Mouse (Mus musculus) left cerebral cortex, postnatal 25 days (tissue): ENCODE measurements around the gene Chd6. TPM values are rescaled to one million over a fixed set of nuclear protein-coding genes. Genes with fewer than 3 reads are reported as not detected.

Source experiments
- DNase-seq, 2 experiments: peaks; one replicate each; pipeline ENCODE4 v3.0.0; 2022; ENCODE audit warnings: low spot score in 2 of 2, mixed read lengths in 1 of 2
- intact Hi-C: fragments of 180-260 bp; cut with DNase I; formaldehyde crosslinking; loops from one replicate; pipeline ENCODE4 v1.15.1; 2025
- total RNA-seq, 2 experiments: library from RNA; stranded (reverse); gene quantifications; 2 replicates each; pipeline ENCODE4 v1.2.3; 2021

Gene Chd6
- 10 to 100 TPM; 56.9 to 67.5 TPM for total RNA-seq

GRCm38 (mm10) chr2:161108933-161109371 lies at the start of gene Chd6:
TSS of gene Chd6 (minus strand) at chr2:161109075.
- intact Hi-C loops = loop anchor here (2.0 to 5.0 kb wide), 2 partner anchors 67 to 68 kb away; no protein-coding TSS in a partner anchor
- DNase-seq = peak; percentile 99 to 100

DNA sequence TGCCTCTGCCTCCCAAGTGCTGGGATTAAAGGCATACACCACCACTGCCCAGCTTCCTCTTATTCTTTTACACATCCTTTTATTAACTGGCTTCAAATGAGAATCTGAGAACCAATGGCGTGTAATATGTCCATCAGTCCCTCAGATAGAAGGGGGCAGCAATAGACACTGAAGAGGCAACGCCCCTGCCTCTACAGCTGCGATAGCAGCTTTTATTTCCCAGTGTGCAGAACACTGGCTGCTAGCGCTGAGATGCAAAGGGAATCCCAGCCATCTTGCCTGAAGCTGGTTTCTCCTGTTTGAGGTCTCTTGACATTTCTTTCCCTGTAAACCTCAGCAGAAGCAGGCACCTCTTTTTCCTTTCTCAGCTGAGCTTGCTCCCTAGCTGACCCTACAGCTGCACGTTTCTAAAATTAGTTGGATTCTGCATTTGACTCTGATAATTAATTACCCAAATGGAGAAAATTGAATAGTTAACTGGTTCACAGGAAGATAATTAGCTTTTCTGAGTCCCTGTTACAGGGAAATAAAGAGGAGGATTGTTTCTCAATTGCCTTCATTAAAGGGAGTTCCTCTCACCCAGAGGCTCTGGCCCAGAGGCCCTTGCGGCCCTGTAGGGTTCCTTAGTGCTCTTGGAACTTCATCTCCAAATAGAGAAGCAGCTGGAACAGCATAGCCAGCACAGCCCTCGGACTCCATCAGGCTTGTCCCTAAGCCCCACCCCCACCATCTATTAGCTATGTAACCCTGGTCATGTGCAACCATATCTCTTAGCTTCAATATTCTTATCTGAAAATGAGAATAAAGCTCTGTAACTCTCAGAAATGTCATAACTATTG lies 41.3 kb upstream of the Chd6 start:
- intact Hi-C loops = no loop called here
- DNase-seq = no peak

DNA sequence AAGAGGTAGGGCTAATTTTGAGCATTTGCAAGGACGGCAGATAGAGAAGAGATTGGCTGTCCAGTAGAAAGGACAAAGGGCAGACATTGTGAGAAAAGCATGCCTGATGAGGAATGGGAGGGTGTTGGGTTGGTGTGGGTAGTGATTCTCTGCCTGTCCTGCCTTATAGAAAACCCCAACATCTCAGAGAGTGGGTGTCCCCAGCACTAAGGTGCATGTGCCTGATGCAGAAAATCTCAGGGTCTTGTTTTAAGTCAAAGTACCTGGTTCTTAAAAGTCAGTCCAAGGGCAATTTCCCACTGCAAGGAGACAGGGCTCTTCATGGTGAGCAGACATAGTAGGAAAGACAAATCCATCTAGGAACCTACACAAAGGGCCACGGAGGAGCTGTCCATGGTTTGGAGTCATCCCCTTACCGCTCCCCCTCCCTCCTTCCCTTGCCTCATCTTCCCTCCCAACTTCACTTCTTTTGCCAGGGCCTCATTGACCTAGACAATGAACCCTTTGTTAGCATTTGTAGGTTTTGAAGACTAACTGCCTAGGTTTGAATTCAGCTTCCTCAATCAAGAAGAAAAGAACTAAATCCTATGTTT lies 39.6 kb upstream of the Chd6 start:
- DNase-seq = no peak
- intact Hi-C loops = no loop called here

DNA sequence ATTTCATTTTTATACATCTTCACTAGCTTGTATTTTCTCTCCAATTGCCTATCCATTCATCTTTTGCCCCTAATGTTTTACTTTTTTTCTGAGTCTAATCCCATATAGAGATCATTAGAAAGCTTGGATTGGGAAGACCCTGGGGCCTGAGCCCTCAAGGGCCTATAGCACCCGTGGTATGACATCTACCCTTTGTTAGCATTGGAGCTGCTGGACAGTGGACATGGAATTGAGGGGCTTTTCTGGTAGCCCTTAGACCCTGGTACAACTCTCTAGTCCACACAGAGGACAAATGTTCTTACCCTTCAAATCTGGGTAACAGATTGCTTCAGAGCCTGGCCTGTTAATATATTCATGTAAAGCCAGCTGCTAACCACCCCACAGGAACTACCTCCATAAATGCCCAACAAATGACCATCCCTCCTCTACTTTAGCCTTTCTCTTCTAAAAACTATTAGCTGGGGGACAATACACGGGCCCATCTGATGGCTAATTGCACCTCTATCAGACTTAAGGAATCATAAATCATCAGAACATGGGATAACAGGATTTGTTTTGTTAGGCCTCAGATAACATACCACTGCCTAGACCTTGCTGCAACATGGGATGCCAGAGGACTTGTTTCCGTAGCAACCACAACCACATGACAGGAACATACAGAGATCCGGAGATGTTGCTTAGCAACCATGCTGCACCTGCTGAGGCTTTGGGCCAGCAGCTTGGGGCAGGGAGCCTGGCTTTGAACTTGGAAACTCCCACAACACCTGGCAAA lies 39.0 kb upstream of the Chd6 start:
- DNase-seq = peak; percentile 44 to 54
- intact Hi-C loops = no loop called here

DNA sequence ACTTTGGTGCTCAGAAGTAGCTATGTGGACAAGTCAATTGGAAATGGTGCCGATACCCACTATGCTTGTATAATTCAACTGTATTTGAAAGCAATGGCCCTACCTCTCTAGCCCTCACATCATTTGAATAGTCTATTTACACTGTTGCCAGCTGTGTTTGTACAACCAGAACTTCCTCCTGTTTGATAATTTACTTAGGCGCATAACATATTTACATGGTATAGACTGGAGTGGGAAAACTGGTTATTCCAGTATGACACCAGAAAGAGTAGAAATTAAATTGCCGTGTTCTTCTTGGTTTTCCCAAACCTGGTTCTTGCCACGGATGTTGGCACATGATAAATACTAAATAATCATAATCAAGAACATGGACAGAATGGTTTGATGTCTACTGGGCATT lies 35.9 kb upstream of the Chd6 start:
- intact Hi-C loops = no loop called here
- no peak for DNase-seq

GRCm38 (mm10) chr2:161138672-161139536 lies 30.0 kb upstream of the Chd6 start:
- DNase-seq = peak; percentile 38 to 81
- intact Hi-C loops = no loop called here

DNA sequence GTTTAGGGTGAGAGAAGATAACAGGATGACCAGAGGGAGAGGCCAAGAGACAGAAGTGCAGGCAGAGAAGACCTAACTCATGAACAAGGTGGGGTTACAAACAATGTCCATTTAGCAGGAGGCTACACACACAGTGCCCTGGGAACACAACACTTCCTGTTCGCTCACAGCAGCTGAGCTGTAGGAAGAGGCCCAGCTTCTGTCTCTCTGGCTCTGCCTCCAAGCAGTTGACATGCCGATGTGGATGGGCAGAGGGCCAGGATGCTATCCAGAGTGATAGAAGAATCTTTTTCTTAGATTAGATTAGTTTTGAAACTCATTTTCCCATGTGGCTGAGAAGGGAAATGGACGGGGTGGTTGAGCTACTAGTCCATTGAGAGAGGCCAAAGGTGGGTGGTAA lies 28.1 kb upstream of the Chd6 start:
- no peak for DNase-seq
- intact Hi-C loops = no loop called here

DNA sequence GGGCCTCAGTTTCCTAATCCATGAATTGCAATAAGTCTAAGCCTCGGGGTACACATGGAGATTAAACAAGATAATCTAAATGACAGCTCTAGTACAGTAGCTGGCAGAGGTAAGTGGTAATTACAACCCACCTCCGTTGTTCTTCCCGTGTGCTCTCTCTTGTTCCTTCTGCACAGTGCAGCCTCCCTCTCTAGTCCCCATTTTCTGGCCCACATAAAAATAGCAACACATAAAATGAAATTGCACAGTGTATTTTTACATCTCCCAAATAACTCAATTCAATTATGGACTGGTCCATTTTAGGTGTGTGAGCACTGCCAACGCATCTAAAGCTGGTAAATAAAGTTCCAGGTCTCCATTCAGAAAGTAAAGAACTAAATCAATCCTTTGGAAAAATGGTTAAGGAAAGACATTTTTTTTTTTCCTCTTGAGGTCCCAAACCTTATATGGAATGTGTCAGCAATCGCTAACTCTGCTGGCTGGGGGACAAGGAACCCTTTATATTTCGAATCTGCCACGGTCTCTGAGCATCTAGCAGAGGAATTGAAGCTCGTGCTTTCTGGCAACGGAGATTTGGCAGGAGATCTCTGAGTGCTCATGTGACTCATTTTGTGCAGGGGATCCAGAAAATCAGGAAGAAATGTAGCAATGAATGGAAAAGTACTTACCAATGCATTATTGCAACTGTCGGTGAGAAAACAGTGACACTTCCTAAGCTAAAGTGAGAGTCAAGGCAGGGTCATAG lies 19.7 kb upstream of the Chd6 start:
- intact Hi-C loops = no loop called here
- peak; percentile 46 to 80 for DNase-seq

DNA sequence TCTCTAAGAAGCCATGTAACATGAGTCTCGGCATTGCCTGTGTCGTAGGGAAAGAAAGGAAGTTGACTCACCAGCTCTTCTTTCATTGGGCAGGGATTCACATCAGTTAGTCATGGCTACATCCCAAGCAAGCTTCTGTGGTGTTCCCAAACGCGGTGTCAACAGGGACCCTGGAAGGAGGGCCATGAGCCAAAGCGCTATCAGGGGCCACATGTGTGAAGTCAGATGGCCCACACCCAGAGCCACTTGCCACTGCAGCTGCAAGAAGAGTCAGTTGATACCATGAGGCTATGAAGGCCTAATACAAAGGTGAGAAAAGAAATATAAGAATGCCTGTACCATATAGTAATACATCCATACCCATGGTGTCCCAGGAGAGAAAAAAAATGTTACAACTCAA lies 3.1 kb upstream of the Chd6 start:
- no peak for DNase-seq
- intact Hi-C loops = no loop called here

DNA sequence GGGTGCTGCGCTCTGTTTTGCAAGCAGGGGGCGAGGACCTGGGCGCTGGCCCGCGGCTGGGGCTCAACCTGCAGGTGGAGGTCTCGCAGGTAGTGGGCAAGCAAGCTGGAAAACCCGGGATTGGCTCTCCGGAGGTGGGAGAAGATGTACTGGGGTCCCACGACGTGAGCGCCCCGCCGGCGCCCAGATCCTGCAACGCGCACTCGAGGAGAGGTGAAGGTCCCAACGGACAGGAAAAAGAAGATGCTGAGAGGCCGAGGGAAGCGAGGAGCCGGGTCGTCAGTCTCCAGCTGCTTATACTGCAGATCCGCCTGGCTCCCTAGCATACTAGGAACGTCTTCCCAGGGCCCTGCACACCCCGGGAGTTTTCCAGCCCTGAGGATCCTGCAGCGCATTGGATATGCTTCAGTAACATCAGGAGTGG lies 535 bp upstream of the Chd6 start:
- peak in 1 of 2 experiments; percentile 73 for DNase-seq
- intact Hi-C loops = loop anchor here (2.0 to 5.0 kb wide), 2 partner anchors 67 kb away; no protein-coding TSS in a partner anchor

DNA sequence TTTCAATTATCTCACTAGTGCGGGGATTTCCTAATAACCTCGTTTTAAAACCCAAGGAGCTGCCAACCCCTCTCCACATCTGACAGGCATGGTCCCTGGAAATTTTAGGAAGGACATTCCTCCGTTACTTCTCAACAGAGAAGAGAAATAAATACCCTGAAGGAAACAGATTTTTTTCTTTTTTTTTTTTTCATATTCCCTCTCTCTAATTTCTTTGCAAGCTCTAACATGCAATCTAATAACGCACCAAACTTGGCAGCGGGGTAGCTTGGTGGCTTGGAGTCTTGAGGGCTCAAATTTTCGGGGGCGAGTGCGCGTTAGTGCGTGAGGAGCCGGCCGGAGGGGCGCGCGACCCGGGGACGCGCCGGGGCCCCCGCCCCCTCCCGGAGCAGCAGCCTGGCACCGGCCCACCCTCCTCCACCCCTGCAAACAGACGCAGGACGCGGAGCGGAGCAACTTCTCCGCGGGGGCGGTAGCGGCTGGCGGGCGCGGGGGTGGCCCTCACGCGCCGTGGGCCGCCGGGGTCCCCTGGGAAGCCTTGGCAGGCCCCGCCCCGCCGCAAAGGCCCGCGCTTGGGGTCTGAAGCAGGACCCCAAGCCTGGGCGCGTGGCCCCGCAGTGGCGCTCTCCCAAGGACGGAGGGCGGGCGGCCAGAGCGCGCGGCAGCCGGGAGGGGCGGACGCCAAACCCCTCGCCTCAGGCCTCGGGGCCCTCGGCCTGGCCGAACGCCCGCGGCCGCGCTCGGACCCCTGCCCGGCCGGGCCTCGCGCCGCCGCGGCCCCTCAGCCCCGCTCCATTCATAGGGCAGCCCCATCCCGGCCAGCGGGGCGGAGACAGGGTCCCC lies 569 bp downstream of the Chd6 start:
- intact Hi-C loops = loop anchor here (2.0 to 5.0 kb wide), 2 partner anchors 66 to 68 kb away; no protein-coding TSS in a partner anchor

GRCm38 (mm10) chr2:161107236-161107635 lies 1.6 kb downstream of the Chd6 start:
- no peak for DNase-seq
- intact Hi-C loops = loop anchor here (5.0 kb wide), 1 partner anchor 65 kb away; no protein-coding TSS in a partner anchor

More for the DNA sequence above, 569 bp downstream of the Chd6 start:
- peak; percentile 34 to 39 for DNase-seq

DNA sequence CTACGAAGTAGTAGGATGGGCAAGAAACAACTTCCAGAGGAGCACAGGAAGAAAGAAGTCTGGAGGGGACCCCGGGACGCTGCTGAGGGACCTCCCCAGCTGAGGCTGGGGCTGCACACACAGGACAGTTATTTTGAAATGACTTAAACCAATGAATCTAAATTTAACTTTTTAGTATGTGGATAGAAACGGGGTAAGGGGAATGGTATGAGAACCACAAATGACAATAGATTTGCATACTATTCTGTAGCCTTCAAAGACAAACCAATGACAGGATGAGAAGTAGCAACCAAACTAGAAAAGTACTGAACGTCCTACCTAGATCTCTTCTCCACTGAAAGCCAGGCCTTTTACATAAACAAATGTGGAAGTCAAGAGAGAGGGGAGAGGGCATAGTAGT lies 5.1 kb downstream of the Chd6 start:
- intact Hi-C loops = no loop called here
- DNase-seq = no peak

- intact Hi-C loops = no loop called here
- DNase-seq = no peak
Observed at GRCm38 (mm10) chr2:161102102-161102501, 6.8 kb downstream of the Chd6 start.

DNA sequence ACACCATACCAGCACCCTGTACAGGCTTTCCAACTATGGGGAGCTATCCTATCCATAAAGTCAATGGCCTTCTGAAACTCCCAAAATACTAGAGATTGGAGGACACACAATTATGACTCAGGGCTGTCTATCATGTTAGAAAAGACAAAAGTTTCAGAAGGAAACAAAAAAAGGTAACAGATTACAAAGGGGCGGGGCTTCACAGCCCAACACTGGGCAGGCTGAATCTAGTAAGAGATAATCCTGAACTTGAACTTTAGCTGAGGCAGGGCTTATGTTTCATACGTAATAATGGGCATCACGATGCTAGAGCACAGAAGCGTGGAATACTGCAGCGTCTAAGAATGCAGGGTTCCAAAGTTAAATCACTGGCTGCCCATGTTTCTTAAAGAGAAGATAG lies 11.1 kb downstream of the Chd6 start:
- DNase-seq = no peak
- intact Hi-C loops = no loop called here

DNA sequence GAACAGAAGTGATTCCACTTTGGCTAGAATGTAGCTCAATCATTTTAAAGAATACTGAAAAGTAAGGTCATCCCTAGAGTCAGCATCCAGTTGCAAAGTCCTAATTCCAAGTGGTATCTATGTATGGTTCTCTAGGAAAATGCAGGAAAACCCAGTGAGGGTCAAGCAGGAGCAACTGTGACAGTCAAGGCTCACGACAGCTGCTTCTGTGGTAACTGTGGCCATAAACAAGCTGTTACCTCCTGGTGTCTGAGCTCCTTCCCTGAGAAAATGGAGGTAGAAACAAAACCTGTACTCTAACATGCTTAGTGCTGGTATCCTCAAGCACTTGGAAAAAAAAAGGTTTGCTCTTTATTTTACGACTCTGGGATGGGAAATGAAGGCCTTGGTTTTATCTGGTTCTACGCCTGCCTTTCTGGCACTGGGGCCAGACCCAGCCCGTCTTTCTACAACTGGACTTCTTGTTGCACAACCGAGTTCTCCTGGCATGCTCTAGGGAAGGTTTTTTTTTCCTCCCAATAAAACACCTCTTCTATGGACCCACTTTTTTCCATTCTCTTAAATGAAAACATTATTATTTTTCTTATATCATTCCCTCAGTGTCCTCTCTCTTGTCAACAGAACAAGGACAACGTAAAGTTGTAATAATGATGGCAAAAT lies 18.0 kb downstream of the Chd6 start:
- no peak for DNase-seq
- intact Hi-C loops = no loop called here

DNA sequence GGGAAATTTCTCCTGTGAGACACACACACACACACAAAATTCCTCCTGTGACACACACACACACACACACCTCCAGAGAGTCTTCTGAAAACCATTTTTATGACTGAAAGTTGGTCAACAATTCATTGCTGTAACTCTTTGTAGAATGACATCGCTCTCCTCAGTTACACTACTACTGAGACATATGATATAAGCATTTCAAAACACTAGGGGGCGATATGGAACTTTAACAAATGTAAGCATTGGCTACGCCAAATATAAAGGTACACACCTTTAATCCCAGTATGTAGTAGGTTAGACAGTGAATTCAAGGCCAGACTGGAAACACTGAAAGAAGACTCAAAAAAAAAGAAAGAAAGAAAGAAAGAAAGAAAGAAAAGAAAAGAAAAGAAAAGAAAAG lies 18.7 kb downstream of the Chd6 start:
- peak in 1 of 2 experiments; percentile 22 for DNase-seq

More for the DNA sequence above, 18.7 kb downstream of the Chd6 start:
- intact Hi-C loops = no loop called here
